Mouse (Mus musculus): ENCODE results near the gene Fbxw8. TPM values are rescaled to one million over a fixed set of nuclear protein-coding genes. Genes with fewer than 3 reads are reported as not detected.

Fbxw8 gene
- polyA plus RNA-seq, 1 experiment from 2014 or later, result 18.4 TPM

- no peaks in the 10 kb centered on the region for H3K9me3 ChIP-seq (replicated peaks; ENCODE audit: control insufficient read depth, low read length, poor library complexity, severe bottlenecking)
These were observed 87.7 kb downstream of the Fbxw8 start for GRCm38 (mm10) chr5:118067572-118067971.

GRCm38 (mm10) chr5:118066828-118067227 lies 88.4 kb downstream of the Fbxw8 start:
- Histone ChIP-seq H3K4me3 (ENCODE audit: low read depth, low read length) (no peak overlapping the region), H3K27ac (ENCODE audit: low read length) (peak overlapping the region; percentile 11; the same call in 1 of the 2 replicates), H3K9ac (ENCODE audit: low read depth, low read length) (no peak overlapping the region), H3K36me3 (ENCODE audit: control insufficient read depth, insufficient read depth, low read length) (peaks cover 9% of the 10 kb centered on the region; the same call in 1 of the 2 replicates), H3K4me2 (ENCODE audit: low read length) (no peak overlapping the region), H3K9me3 (replicated peaks; ENCODE audit: control insufficient read depth, low read length, poor library complexity, severe bottlenecking) (no peaks in the 10 kb centered on the region), H3K4me1 (ENCODE audit: control insufficient read depth, insufficient read depth, low read length) (peaks cover 23% of the 10 kb centered on the region), H3K27me3 (ENCODE audit: control insufficient read depth, insufficient read depth, low read depth, low read length) (no peaks in the 10 kb centered on the region)
- ATAC-seq, result no peak
- 66% methylated on average over 5 of the region's 5 CpGs for whole genome bisulfite sequencing

More at GRCm38 (mm10) chr5:118067572-118067971, 87.7 kb downstream of the Fbxw8 start:
- WGBS, result 74% methylated on average over 4 of the region's 4 CpGs
- no peak for ATAC-seq
- Histone ChIP-seq H3K4me3 (ENCODE audit: low read depth, low read length) (no peak overlapping the region), H3K4me1 (ENCODE audit: control insufficient read depth, insufficient read depth, low read length) (peaks cover 23% of the 10 kb centered on the region), H3K4me2 (ENCODE audit: low read length) (no peak overlapping the region), H3K36me3 (ENCODE audit: control insufficient read depth, insufficient read depth, low read length) (peaks cover 9% of the 10 kb centered on the region; the same call in 1 of the 2 replicates), H3K27me3 (ENCODE audit: control insufficient read depth, insufficient read depth, low read depth, low read length) (no peaks in the 10 kb centered on the region), H3K9ac (ENCODE audit: low read depth, low read length) (no peak overlapping the region), H3K27ac (ENCODE audit: low read length) (no peak overlapping the region)

GRCm38 (mm10) chr5:118065516-118066255 lies 89.6 kb downstream of the Fbxw8 start:
- Histone ChIP-seq H3K9ac (ENCODE audit: low read depth, low read length) (no peak overlapping the region), H3K27ac (ENCODE audit: low read length) (no peak overlapping the region), H3K9me3 (replicated peaks; ENCODE audit: control insufficient read depth, low read length, poor library complexity, severe bottlenecking) (no peaks in the 10 kb centered on the region), H3K36me3 (ENCODE audit: control insufficient read depth, insufficient read depth, low read length) (peaks cover 9% of the 10 kb centered on the region; the same call in 1 of the 2 replicates), H3K27me3 (ENCODE audit: control insufficient read depth, insufficient read depth, low read depth, low read length) (no peaks in the 10 kb centered on the region), H3K4me3 (ENCODE audit: low read depth, low read length) (no peak overlapping the region), H3K4me1 (ENCODE audit: control insufficient read depth, insufficient read depth, low read length) (peaks cover 23% of the 10 kb centered on the region), H3K4me2 (ENCODE audit: low read length) (no peak overlapping the region)
- no peak for ATAC-seq
- WGBS, result 82% methylated on average over 19 of the region's 19 CpGs

GRCm38 (mm10) chr5:118064284-118064901 lies 90.9 kb downstream of the Fbxw8 start:
- Histone ChIP-seq H3K36me3 (ENCODE audit: control insufficient read depth, insufficient read depth, low read length) (peaks cover 5% of the 10 kb centered on the region; the same call in 1 of the 2 replicates), H3K9me3 (replicated peaks; ENCODE audit: control insufficient read depth, low read length, poor library complexity, severe bottlenecking) (no peaks in the 10 kb centered on the region), H3K27me3 (ENCODE audit: control insufficient read depth, insufficient read depth, low read depth, low read length) (no peaks in the 10 kb centered on the region), H3K4me1 (ENCODE audit: control insufficient read depth, insufficient read depth, low read length) (peaks cover 23% of the 10 kb centered on the region), H3K9ac (ENCODE audit: low read depth, low read length) (0 out of 2 replicates have a peak overlapping the region, but pooled peaks have one; percentile 21), H3K4me2 (ENCODE audit: low read length) (no peak overlapping the region), H3K27ac (ENCODE audit: low read length) (peak overlapping the region; percentile 83), H3K4me3 (ENCODE audit: low read depth, low read length) (no peak overlapping the region)
- WGBS, result 13% methylated on average over 10 of the region's 10 CpGs
- peak; percentile 63 for ATAC-seq

GRCm38 (mm10) chr5:118063181-118063621 lies 92.1 kb downstream of the Fbxw8 start:
- H3K27ac ChIP-seq (ENCODE audit: low read length), result peak overlapping the region; percentile 83
- no peak overlapping the region for H3K4me3 ChIP-seq (ENCODE audit: low read depth, low read length)
- WGBS, result 43% methylated on average over 8 of the region's 8 CpGs
- no peaks in the 10 kb centered on the region for H3K27me3 ChIP-seq (ENCODE audit: control insufficient read depth, insufficient read depth, low read depth, low read length)
- no peaks in the 10 kb centered on the region for H3K9me3 ChIP-seq (replicated peaks; ENCODE audit: control insufficient read depth, low read length, poor library complexity, severe bottlenecking)
- ATAC-seq, result 0 out of 2 replicates have a peak, but pooled peaks have one; percentile 31
- H3K9ac ChIP-seq (ENCODE audit: low read depth, low read length), result 0 out of 2 replicates have a peak overlapping the region, but pooled peaks have one; percentile 6
- H3K36me3 ChIP-seq (ENCODE audit: control insufficient read depth, insufficient read depth, low read length), result no peaks in the 10 kb centered on the region
- H3K4me2 ChIP-seq (ENCODE audit: low read length), result no peak overlapping the region
- H3K4me1 ChIP-seq (ENCODE audit: control insufficient read depth, insufficient read depth, low read length), result peaks cover 23% of the 10 kb centered on the region

GRCm38 (mm10) chr5:118061391-118061790 lies 93.9 kb downstream of the Fbxw8 start:
- 92% methylated on average over 18 of the region's 18 CpGs for WGBS
- H3K4me2 ChIP-seq (ENCODE audit: low read length), result no peak overlapping the region
- H3K9ac ChIP-seq (ENCODE audit: low read depth, low read length), result no peak overlapping the region
- no peak for ATAC-seq
- H3K4me3 ChIP-seq (ENCODE audit: low read depth, low read length), result no peak overlapping the region
- H3K36me3 ChIP-seq (ENCODE audit: control insufficient read depth, insufficient read depth, low read length), result no peaks in the 10 kb centered on the region
- no peaks in the 10 kb centered on the region for H3K27me3 ChIP-seq (ENCODE audit: control insufficient read depth, insufficient read depth, low read depth, low read length)
- no peaks in the 10 kb centered on the region for H3K9me3 ChIP-seq (replicated peaks; ENCODE audit: control insufficient read depth, low read length, poor library complexity, severe bottlenecking)
- H3K4me1 ChIP-seq (ENCODE audit: control insufficient read depth, insufficient read depth, low read length), result peaks cover 23% of the 10 kb centered on the region
- H3K27ac ChIP-seq (ENCODE audit: low read length), result no peak overlapping the region

GRCm38 (mm10) chr5:118059646-118060045 lies 95.6 kb downstream of the Fbxw8 start:
- Histone ChIP-seq H3K9me3 (replicated peaks; ENCODE audit: control insufficient read depth, low read length, poor library complexity, severe bottlenecking) (no peaks in the 10 kb centered on the region), H3K9ac (ENCODE audit: low read depth, low read length) (no peak overlapping the region), H3K36me3 (ENCODE audit: control insufficient read depth, insufficient read depth, low read length) (no peaks in the 10 kb centered on the region), H3K27me3 (ENCODE audit: control insufficient read depth, insufficient read depth, low read depth, low read length) (no peaks in the 10 kb centered on the region), H3K4me1 (ENCODE audit: control insufficient read depth, insufficient read depth, low read length) (peaks cover 18% of the 10 kb centered on the region), H3K4me2 (ENCODE audit: low read length) (no peak overlapping the region), H3K27ac (ENCODE audit: low read length) (no peak overlapping the region), H3K4me3 (ENCODE audit: low read depth, low read length) (no peak overlapping the region)
- ATAC-seq, result no peak
- WGBS, result 80% methylated on average over 9 of the region's 9 CpGs

- Histone ChIP-seq H3K9ac (ENCODE audit: low read depth, low read length) (no peak overlapping the region), H3K4me2 (ENCODE audit: low read length) (no peak overlapping the region), H3K27me3 (ENCODE audit: control insufficient read depth, insufficient read depth, low read depth, low read length) (no peaks in the 10 kb centered on the region), H3K4me1 (ENCODE audit: control insufficient read depth, insufficient read depth, low read length) (peaks cover 10% of the 10 kb centered on the region), H3K36me3 (ENCODE audit: control insufficient read depth, insufficient read depth, low read length) (no peaks in the 10 kb centered on the region), H3K27ac (ENCODE audit: low read length) (no peak overlapping the region), H3K9me3 (replicated peaks; ENCODE audit: control insufficient read depth, low read length, poor library complexity, severe bottlenecking) (no peaks in the 10 kb centered on the region), H3K4me3 (ENCODE audit: low read depth, low read length) (no peak overlapping the region)
- no peak for ATAC-seq
- 88% methylated on average over 10 of the region's 10 CpGs for WGBS
These were observed 96.4 kb downstream of the Fbxw8 start for GRCm38 (mm10) chr5:118058858-118059257.

All from midbrain, embryonic 16.5 days (tissue).